Mouse (Mus musculus) midbrain, embryonic 16.5 days (tissue): Measurements from ENCODE around the gene Rfng. TPM values are rescaled to one million over a fixed set of nuclear protein-coding genes. Genes with fewer than 3 reads are reported as not detected.
"Not testable (repeated sequence)": the region's sequence is repeated elsewhere in the genome, so short reads cannot be mapped to it uniquely, and the experiment has no call there.

Experiments used
- ATAC-seq: fragments of 200-750 bp; cut with Nextera tagmentation; 2 replicates; pipeline ENCODE4 v1.8.0; 2017; ENCODE audit warnings: moderate TSS enrichment
- H3K27ac ChIP-seq: fragments of 300-500 bp; sonication (generic); 2 replicates; pipeline ENCODE4 v1.5.1; 2014; ENCODE audit warnings: mild to moderate bottlenecking, low read length, mixed read lengths
- H3K27me3 ChIP-seq: fragments of 300-500 bp; sonication (generic); 2 replicates; pipeline ENCODE4 v1.6.1; 2014; ENCODE audit warnings: low read depth, low read length, mixed read lengths; ENCODE audit not compliant: control insufficient read depth, insufficient read depth
- H3K36me3 ChIP-seq: fragments of 300-500 bp; sonication (generic); 2 replicates; pipeline ENCODE4 v1.6.1; 2014; ENCODE audit warnings: mild to moderate bottlenecking, low read length, moderate library complexity, mixed read lengths; ENCODE audit not compliant: control insufficient read depth, insufficient read depth
- H3K4me1 ChIP-seq: fragments of 300-500 bp; sonication (generic); 2 replicates; pipeline ENCODE4 v1.6.1; 2014; ENCODE audit warnings: mild to moderate bottlenecking, low read length, mixed read lengths; ENCODE audit not compliant: control insufficient read depth, insufficient read depth
- H3K4me2 ChIP-seq: fragments of 300-500 bp; sonication (generic); 2 replicates; pipeline ENCODE4 v1.6.1; 2014; ENCODE audit warnings: mild to moderate bottlenecking, low read length, mixed read lengths
- H3K4me3 ChIP-seq: fragments of 300-500 bp; sonication (generic); 2 replicates; pipeline ENCODE4 v1.5.1; 2014; ENCODE audit warnings: low read depth, mild to moderate bottlenecking, low read length, moderate library complexity, mixed read lengths
- H3K9ac ChIP-seq: fragments of 300-500 bp; sonication (generic); 2 replicates; pipeline ENCODE4 v1.6.1; 2014; ENCODE audit warnings: low read depth, low read length, mixed read lengths
- H3K9me3 ChIP-seq: fragments of 300-500 bp; sonication (generic); replicated peaks from 2 replicates; pipeline ENCODE4 v1.6.1; 2014; ENCODE audit warnings: mild to moderate bottlenecking, low read length, mixed read lengths; ENCODE audit not compliant: control insufficient read depth, poor library complexity, severe bottlenecking
- WGBS: fragments of 180-500 bp; shearing (Covaris S2); extraction: QIAGEN DNeasy Blood & Tissue Kit; methylation state at CpG from one replicate; pipeline ENCODE4 v1.1.7; 2014; 5-methylcytosine and 5-hydroxymethylcytosine counted together
- polyA plus RNA-seq: library from polyadenylated mRNA; unstranded; fragments of >200 nt; fragmentation: Nextera tagmentation; extraction: Ambion mirVana; gene quantifications from 2 replicates; pipeline ENCODE4 v1.2.1, GENCODE M21; 2015

Gene Rfng
- polyA plus RNA-seq, 1 experiment from 2014 or later, result 145 TPM

- peak; percentile 22 for ATAC-seq
- H3K9ac ChIP-seq, result peak overlapping the region; percentile 96
- no peaks in the 10 kb centered on the region for H3K9me3 ChIP-seq
- H3K4me2 ChIP-seq, result peak overlapping the region; percentile 80
- H3K4me3 ChIP-seq, result peak overlapping the region; percentile 66
- H3K27ac ChIP-seq, result peak overlapping the region; percentile 70
- WGBS, result 2% methylated on average over 42 of the region's 42 CpGs
- peaks cover 19% of the 10 kb centered on the region for H3K4me1 ChIP-seq
- peaks cover 25% of the 10 kb centered on the region; the same call in 1 of the 2 replicates for H3K36me3 ChIP-seq
- no peaks in the 10 kb centered on the region for H3K27me3 ChIP-seq
Observed at GRCm38 (mm10) chr11:120783426-120784063, 462 bp downstream of the Rfng start.

- H3K9ac ChIP-seq, H3K27ac ChIP-seq, H3K4me3 ChIP-seq, H3K4me2 ChIP-seq, H3K9me3 ChIP-seq, H3K27me3 ChIP-seq, ATAC-seq: not testable (repeated sequence)
- 95% methylated on average over 6 of the region's 6 CpGs for WGBS
- H3K4me1 ChIP-seq, result peaks cover 19% of the 10 kb centered on the region
- peaks cover 13% of the 10 kb centered on the region; the same call in 1 of the 2 replicates for H3K36me3 ChIP-seq
Observed at GRCm38 (mm10) chr11:120781361-120781760, 2.6 kb downstream of the Rfng start.

GRCm38 (mm10) chr11:120779876-120780275 lies 4.1 kb downstream of the Rfng start:
- no peak overlapping the region for H3K9ac ChIP-seq
- H3K9me3 ChIP-seq, result no peaks in the 10 kb centered on the region
- H3K27ac ChIP-seq, result no peak overlapping the region
- H3K4me1 ChIP-seq, result peaks cover 10% of the 10 kb centered on the region
- H3K27me3 ChIP-seq, result no peaks in the 10 kb centered on the region
- H3K4me2 ChIP-seq, result no peak overlapping the region
- H3K36me3 ChIP-seq, result peaks cover 13% of the 10 kb centered on the region; the same call in 1 of the 2 replicates
- H3K4me3 ChIP-seq, result no peak overlapping the region
- 74% methylated on average over 1 of the region's 1 CpGs for WGBS
- no peak for ATAC-seq

- no peak for ATAC-seq
- WGBS, result 27% methylated on average over 6 of the region's 6 CpGs
- Histone ChIP-seq H3K4me2 (no peak overlapping the region), H3K9ac (no peak overlapping the region), H3K27me3 (no peaks in the 10 kb centered on the region), H3K36me3 (peaks cover 13% of the 10 kb centered on the region; the same call in 1 of the 2 replicates), H3K4me3 (no peak overlapping the region), H3K27ac (no peak overlapping the region), H3K4me1 (no peaks in the 10 kb centered on the region; the same call in 1 of the 2 replicates), H3K9me3 (no peaks in the 10 kb centered on the region)
Observed at GRCm38 (mm10) chr11:120777123-120777522, 6.9 kb downstream of the Rfng start.

- H3K36me3 ChIP-seq, result peaks cover 6% of the 10 kb centered on the region; the same call in 1 of the 2 replicates
- WGBS, result 29% methylated on average over 15 of the region's 15 CpGs
Observed at GRCm38 (mm10) chr11:120775774-120776469, 8.1 kb downstream of the Rfng start.

GRCm38 (mm10) chr11:120773463-120774190 lies 10.4 kb downstream of the Rfng start:
- H3K4me3 ChIP-seq, result no peak overlapping the region
- no peaks in the 10 kb centered on the region for H3K9me3 ChIP-seq
- WGBS, result 87% methylated on average over 7 of the region's 7 CpGs
- no peak overlapping the region for H3K4me2 ChIP-seq
- no peak for ATAC-seq
- no peaks in the 10 kb centered on the region for H3K36me3 ChIP-seq
- H3K4me1 ChIP-seq, result no peaks in the 10 kb centered on the region; the same call in 1 of the 2 replicates
- no peaks in the 10 kb centered on the region for H3K27me3 ChIP-seq
- H3K9ac ChIP-seq, result no peak overlapping the region; the same call in 1 of the 2 replicates
- H3K27ac ChIP-seq, result no peak overlapping the region

More at GRCm38 (mm10) chr11:120775774-120776469, 8.1 kb downstream of the Rfng start:
- Histone ChIP-seq H3K27ac (no peak overlapping the region), H3K9me3 (no peaks in the 10 kb centered on the region), H3K4me3 (no peak overlapping the region), H3K4me1 (no peaks in the 10 kb centered on the region; the same call in 1 of the 2 replicates), H3K27me3 (no peaks in the 10 kb centered on the region), H3K9ac (no peak overlapping the region), H3K4me2 (no peak overlapping the region)
- peak; percentile 83 for ATAC-seq

GRCm38 (mm10) chr11:120772749-120773148 lies 11.3 kb downstream of the Rfng start:
- Histone ChIP-seq H3K36me3 (no peaks in the 10 kb centered on the region), H3K9ac (no peak overlapping the region), H3K4me1 (no peaks in the 10 kb centered on the region; the same call in 1 of the 2 replicates), H3K4me2 (no peak overlapping the region), H3K4me3 (no peak overlapping the region), H3K27me3 (no peaks in the 10 kb centered on the region), H3K27ac (no peak overlapping the region), H3K9me3 (no peaks in the 10 kb centered on the region)
- ATAC-seq, result no peak
- WGBS, result 81% methylated on average over 3 of the region's 3 CpGs

GRCm38 (mm10) chr11:120768206-120768605 lies 15.8 kb downstream of the Rfng start:
- WGBS, result 37% methylated on average over 1 of the region's 1 CpGs
- Histone ChIP-seq H3K4me3 (no peak overlapping the region), H3K4me2 (no peak overlapping the region)

More at GRCm38 (mm10) chr11:120768206-120768605, 15.8 kb downstream of the Rfng start:
- Histone ChIP-seq H3K4me1 (no peaks in the 10 kb centered on the region), H3K9me3 (no peaks in the 10 kb centered on the region), H3K27me3 (no peaks in the 10 kb centered on the region), H3K9ac (no peak overlapping the region), H3K27ac (no peak overlapping the region), H3K36me3 (no peaks in the 10 kb centered on the region)
- no peak for ATAC-seq
